Mouse (Mus musculus) regulatory T cell (primary cell): ENCODE results near the gene Elmo1.
"Not testable (repeated sequence)": the region's sequence is repeated elsewhere in the genome, so short reads cannot be mapped to it uniquely, and the experiment has no call there.

ENCODE experiments used
- in situ Hi-C: fragments of 300-600 bp; cut with MboI, MseI; formaldehyde crosslinking; loops from one replicate; pipeline ENCODE4 v1.15.1; 2025; ENCODE audit warnings: high pct_unique_total_duplicates

The Elmo1 gene

GRCm38 (mm10) chr13:20590983-20591382 is 500.6 kb downstream of the Elmo1 start:
- in situ Hi-C loops = no loop called here

DNA sequence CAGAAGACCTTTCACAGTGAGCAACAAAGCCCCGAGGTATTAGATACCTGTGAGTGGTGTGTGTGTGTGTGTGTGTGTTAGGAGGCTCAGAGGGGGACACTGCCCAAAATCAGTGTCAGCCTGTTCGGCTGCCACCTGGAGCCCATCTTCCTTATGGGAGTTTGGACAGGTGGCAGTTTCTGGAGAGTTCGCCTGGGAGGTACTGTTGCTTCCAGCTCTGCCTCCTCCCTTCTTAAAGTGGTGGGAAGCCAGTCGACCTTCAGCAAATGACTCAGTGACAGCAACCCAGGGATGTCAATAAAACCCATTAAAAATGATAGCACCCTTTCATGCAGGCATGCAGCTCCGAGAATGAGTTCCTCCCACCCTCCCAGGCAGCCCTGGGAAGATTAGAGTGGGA is 506.9 kb downstream of the Elmo1 start:
- in situ Hi-C loops = no loop called here

- in situ Hi-C loops = no loop called here
Observed at GRCm38 (mm10) chr13:20598618-20599017, 508.2 kb downstream of the Elmo1 start.

DNA sequence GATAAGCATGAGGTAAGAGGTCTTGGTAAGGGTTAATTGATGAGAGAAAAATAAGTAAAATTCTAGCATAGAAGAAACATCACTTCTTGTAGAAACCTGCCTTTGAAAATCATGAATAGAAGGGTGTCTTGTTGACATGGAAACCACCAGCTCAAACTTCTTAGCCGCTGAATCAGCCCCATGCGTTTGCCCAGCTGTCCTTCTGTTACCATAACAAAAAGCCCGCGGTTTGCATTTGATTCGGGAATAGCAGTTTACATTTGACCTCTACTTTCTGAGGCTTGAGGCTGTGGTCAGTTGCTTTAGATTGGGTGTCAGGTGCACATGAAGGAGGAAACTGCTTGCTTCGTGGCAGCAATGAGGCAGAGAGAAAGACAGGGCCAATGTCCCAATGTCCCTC is 509.9 kb downstream of the Elmo1 start:
- in situ Hi-C loops = no loop called here

GRCm38 (mm10) chr13:20601421-20601820 is 511.0 kb downstream of the Elmo1 start:
- in situ Hi-C loops = no loop called here

DNA sequence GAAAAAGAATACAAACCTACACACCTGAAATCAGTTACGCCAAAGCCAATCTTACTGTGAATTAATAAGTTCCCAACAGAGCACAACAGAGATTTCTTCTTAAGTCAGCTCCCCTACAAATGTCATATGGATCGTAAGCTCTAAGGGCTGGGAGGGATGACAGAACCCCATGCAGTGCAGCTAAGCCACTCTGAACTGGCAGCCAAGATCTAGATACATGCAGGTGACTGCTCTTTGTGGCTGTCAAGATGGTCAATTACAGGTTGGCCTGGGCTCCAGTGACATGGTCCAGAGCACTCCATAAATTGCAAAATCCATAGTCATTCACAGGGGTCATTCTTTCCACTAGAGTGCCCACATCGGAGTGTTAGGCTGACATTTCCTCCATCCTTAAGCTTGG is 516.5 kb downstream of the Elmo1 start:
- in situ Hi-C loops = no loop called here

DNA sequence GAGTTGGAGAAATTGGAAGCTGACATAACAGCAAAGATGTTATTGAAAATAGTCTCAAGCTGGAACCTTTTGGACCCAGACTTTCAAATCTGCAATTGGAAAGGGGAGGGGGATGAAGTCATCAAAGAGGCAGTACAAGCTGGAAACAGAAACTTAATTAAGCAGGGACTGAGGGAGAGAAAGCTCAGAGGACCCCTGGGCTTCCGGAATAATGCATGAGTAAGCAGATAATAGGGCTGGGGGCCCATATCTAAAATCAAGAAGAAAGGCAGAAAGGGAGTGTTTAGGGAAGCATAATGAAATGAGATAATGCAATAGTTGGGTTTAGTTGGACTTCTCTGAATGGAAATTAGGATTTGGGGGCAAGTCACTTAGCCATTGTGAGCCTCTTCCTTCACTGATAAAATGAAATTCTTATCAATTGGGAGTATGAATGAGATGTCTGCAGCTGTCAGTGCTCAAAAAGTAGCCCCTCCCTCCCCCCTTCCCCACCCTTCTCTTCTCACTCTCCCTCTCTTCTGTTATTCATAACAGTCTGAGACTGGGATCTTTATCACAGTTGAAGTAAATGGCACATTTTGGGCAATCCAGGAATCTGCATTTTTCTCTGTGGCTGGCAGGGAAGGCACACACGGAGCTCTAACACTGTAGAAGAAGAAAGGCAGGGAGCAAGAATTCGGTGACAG is 518.8 kb downstream of the Elmo1 start:
- in situ Hi-C loops = no loop called here

GRCm38 (mm10) chr13:20615596-20616469 is 525.4 kb downstream of the Elmo1 start:
- in situ Hi-C loops = no loop called here

- in situ Hi-C loops = no loop called here
Observed at GRCm38 (mm10) chr13:20619946-20620345, 529.5 kb downstream of the Elmo1 start.

GRCm38 (mm10) chr13:20623071-20623850 is 532.9 kb downstream of the Elmo1 start:
- in situ Hi-C loops = no loop called here

DNA sequence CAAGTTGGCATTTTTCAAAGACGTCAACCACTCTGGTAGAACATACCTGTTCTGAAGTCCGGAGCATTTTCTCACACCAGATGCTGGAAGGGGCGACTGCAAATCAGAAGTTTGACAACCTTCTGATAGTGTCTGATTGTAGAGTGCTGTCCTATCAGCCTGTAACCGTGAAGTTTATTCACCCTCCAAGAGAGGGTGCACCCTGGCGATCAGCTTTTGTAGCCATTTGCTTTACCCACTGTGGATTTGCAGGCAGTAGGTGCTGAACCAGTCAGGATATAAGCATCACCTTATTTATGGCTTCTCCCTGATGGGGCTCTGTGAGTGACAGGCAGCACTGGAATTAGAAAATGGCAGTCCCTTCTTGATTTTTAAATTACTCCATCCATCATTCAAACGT is 537.4 kb downstream of the Elmo1 start:
- in situ Hi-C loops = no loop called here

DNA sequence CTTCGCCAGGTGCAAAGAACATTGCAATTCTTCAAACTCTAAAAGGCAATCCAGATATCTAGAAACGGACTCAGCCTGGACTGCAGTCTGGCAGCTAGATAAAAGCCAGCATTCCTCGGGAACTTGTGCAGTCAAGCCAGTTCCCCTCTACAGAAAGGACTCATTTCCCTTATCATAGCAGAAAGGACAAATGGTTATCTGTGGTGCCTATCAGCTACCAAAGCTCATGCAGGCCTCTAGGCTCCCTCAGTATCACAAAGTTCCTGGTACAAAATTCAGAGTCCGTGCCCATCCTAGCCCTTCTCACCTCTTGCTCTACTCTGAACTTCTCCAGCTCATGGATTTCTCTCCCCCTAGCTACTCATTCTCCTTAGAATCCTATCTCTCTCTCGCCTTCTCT is 542.1 kb downstream of the Elmo1 start:
- in situ Hi-C loops = no loop called here

DNA sequence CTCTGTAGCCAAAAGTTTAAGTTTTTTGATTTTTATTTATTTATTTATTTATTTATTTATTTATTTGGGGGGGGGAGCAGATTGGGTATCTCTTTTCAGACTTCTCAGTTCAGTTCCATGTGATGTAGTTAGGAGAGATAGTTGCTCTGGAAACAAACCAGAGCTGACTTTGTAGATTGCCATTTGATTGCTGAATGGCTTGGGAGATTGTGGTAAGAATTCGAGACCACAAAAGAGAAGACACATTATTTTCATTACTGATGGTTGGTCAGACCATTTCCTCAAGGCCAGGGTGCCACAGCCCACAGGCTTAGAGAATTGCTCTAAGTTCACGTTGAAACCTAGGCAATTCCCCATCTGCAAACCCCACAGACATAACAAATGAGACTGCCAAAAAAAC is 544.3 kb downstream of the Elmo1 start:
- in situ Hi-C loops = not testable (repeated sequence)

DNA sequence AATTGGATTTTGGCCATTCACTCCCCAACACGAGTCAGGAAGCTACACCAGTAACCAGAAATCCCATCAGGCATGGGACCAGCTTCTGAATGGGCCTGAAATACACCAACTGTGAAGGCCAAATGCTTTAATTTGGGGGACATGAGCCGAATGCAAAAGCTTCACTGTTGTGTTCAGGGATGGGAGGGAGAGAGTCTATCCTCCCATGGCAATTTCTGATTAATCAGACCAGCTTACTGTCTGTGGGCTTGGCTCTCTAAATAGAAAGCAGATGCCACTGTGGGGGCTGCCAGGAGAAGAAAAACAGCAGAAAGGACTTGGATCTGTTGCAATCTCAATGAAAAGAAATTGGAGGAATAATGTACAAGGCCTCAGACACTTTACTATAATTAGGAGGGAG is 545.2 kb downstream of the Elmo1 start:
- in situ Hi-C loops = no loop called here
